9 mouse cellular contexts compared by ENCODE assay signal in the genomic region with DNA sequence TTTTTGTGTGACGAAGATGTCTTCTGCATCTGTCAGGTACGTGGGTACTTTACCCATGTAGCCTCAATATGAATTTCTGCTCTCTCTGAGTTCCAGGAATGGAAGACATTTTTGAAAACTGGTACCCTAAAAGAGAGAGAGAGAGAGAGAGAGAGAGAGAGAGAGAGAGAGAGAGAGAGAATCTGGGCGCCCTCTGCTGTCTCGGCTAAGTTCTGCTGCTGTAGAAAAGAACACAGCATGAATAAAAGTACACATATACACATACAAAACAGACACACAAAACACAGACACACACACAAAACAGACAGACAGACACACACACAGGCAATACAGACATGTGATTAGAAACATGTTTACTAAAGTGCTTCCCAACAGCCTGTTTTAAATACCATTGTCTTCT. TPM values are rescaled to one million over a fixed set of nuclear protein-coding genes. Genes with fewer than 3 reads are reported as not detected.
A peak's percentile ranks its signal among the peaks of the same experiment; 100 is the strongest.
DNase-seq lines count a peak whose midpoint lies in the region; ATAC-seq and TF ChIP-seq lines count a peak whose summit lies in the region.
"Had no signal": no experiment of that assay in that cellular context is flagged by ENCODE, and none has a peak within 500 bp of the region (broad histone marks: within the 10 kb centered on the region; RNA-seq: fewer than 3 reads in every experiment).

No protein-coding gene starts in this region.

- TF ChIP-seq RAD21 in MEL (IDR thresholded peaks at IDR 0.05; ENCODE audit: low read depth, low read length): peak; percentile 46

- H3K79me2 ChIP-seq in MEL (ENCODE audit: control insufficient read depth, insufficient read depth, low read length, poor library complexity): no peaks in the 10 kb centered on the region

- no peaks in the 10 kb centered on the region for H3K4me1 ChIP-seq in kidney, embryonic 14.5 days (ENCODE audit: control insufficient read depth, insufficient read depth, low read length)
- H3K4me1 ChIP-seq in MEL (ENCODE audit: control insufficient read depth in 1 of 2, insufficient read depth in 2 of 2, low read length in 2 of 2): no peaks in the 10 kb centered on the region
- no peaks in the 10 kb centered on the region for H3K4me1 ChIP-seq in stomach, postnatal 0 days (replicated peaks; ENCODE audit: control insufficient read depth, insufficient read depth)
- H3K4me1 ChIP-seq: stomach, embryonic 15.5 days had no signal

- TF ChIP-seq POLR2A in MEL (IDR thresholded peaks at IDR 0.05; ENCODE audit: control insufficient read depth in 1 of 2, insufficient read depth in 1 of 2, low read depth in 1 of 2, low read length in 2 of 2, poor library complexity in 1 of 2): no peak

- no peak overlapping the region for H3K4me3 ChIP-seq in kidney, embryonic 14.5 days (ENCODE audit: low read length)
- no peak overlapping the region for H3K4me3 ChIP-seq in MEL (ENCODE audit: control insufficient read depth in 1 of 2, insufficient read depth in 1 of 2, low read depth in 2 of 2, low read length in 2 of 2)
- no peak overlapping the region for H3K4me3 ChIP-seq in stomach, postnatal 0 days (ENCODE audit: low read depth, low read length)
- H3K4me3 ChIP-seq: stomach, embryonic 15.5 days had no signal

- no peak overlapping the region for H3K4me2 ChIP-seq in kidney, embryonic 14.5 days (replicated peaks; ENCODE audit: low read depth, low read length)
- no peak overlapping the region for H3K4me2 ChIP-seq in stomach, postnatal 0 days (replicated peaks; ENCODE audit: low read depth)
- H3K4me2 ChIP-seq: stomach, embryonic 15.5 days had no signal

- no peak overlapping the region for H3K27ac ChIP-seq in kidney, embryonic 14.5 days (ENCODE audit: low read depth, low read length)
- H3K27ac ChIP-seq in MEL (ENCODE audit: control insufficient read depth, low read depth, low read length): no peak overlapping the region
- H3K27ac ChIP-seq in stomach, postnatal 0 days (replicated peaks): no peak overlapping the region
- H3K27ac ChIP-seq: stomach, embryonic 15.5 days had no signal

- no peaks in the 10 kb centered on the region for H3K27me3 ChIP-seq in kidney, embryonic 14.5 days (ENCODE audit: control insufficient read depth, insufficient read depth, low read length)
- no peaks in the 10 kb centered on the region for H3K27me3 ChIP-seq in MEL (ENCODE audit: control insufficient read depth in 1 of 2, insufficient read depth in 2 of 2, low read length in 2 of 2)
- H3K27me3 ChIP-seq in stomach, postnatal 0 days (ENCODE audit: control insufficient read depth, insufficient read depth, low read length): no peaks in the 10 kb centered on the region
- H3K27me3 ChIP-seq: stomach, embryonic 15.5 days had no signal

- TF ChIP-seq EP300 in MEL (IDR thresholded peaks at IDR 0.05; ENCODE audit: low read depth in 1 of 2, low read length in 2 of 2): no peak
- no peak for TF ChIP-seq EP300 in stomach, postnatal 0 days (optimal IDR thresholded peaks at IDR 0.05)

- no peak for ATAC-seq in kidney, embryonic 14.5 days (ENCODE audit: low FRiP score, low TSS enrichment)
- no peak for ATAC-seq in stomach, postnatal 0 days (ENCODE audit: low FRiP score, low TSS enrichment)

- intact Hi-C loops in left cerebral cortex, postnatal 25 days (cut with DNase I): loop anchor here (5.0 kb wide), 2 partner anchors 215 to 450 kb away; no protein-coding TSS in a partner anchor

- peaks cover 27% of the 10 kb centered on the region for H3K36me3 ChIP-seq in kidney, embryonic 14.5 days (ENCODE audit: control insufficient read depth, insufficient read depth, low read length)
- no peaks in the 10 kb centered on the region; a peak in 1 of 4 replicates for H3K36me3 ChIP-seq in MEL (ENCODE audit: control insufficient read depth in 1 of 2, insufficient read depth in 2 of 2, low read length in 2 of 2)
- H3K36me3 ChIP-seq in stomach, postnatal 0 days (ENCODE audit: control insufficient read depth, insufficient read depth, low read length): peaks cover 8% of the 10 kb centered on the region

- peak; percentile 12 to 54 (median 50); a peak in 5 of 6 replicates for TF ChIP-seq CTCF in MEL (IDR thresholded peaks at IDR 0.05 in 2 of 3, conservative IDR thresholded peaks at IDR 0.05 in 1 of 3; ENCODE audit: control insufficient read depth in 1 of 3, insufficient read depth in 1 of 3, low read depth in 2 of 3, low read length in 3 of 3, poor library complexity in 1 of 3, severe bottlenecking in 1 of 3)
- peak; percentile 82 for TF ChIP-seq CTCF in stomach, postnatal 0 days (IDR thresholded peaks at IDR 0.05; ENCODE audit: low read depth)

- peak; percentile 48 for DNase-seq in kidney, adult 9 months
- DNase-seq in MEL (ENCODE audit: low read depth, low spot score): peak; percentile 28
- DNase-seq in brain, embryonic 18.5 days (ENCODE audit: low read depth, low spot score): peak; percentile 14
- DNase-seq in gastrocnemius, postnatal 25 days: peak; percentile 31
- peak; percentile 60 to 77 for DNase-seq in left cerebral cortex, postnatal 25 days (ENCODE audit: low spot score in 2 of 2)
- peak; percentile 36 for DNase-seq in stomach, postnatal 0 days (ENCODE audit: low spot score)
- DNase-seq in urinary bladder, adult 18-20 months (ENCODE audit: low spot score in 2 of 2): no peak

- WGBS in kidney, embryonic 14.5 days: 51% methylated on average over 4 of the region's 4 CpGs
- WGBS in stomach, postnatal 0 days: 52% methylated on average over 4 of the region's 4 CpGs

- no peak overlapping the region for H3K9ac ChIP-seq in kidney, embryonic 14.5 days (ENCODE audit: low read depth, low read length)
- H3K9ac ChIP-seq in MEL (ENCODE audit: control insufficient read depth, low read depth, low read length, poor library complexity, severe bottlenecking): no peak overlapping the region
- no peak overlapping the region for H3K9ac ChIP-seq in stomach, postnatal 0 days (ENCODE audit: low read length)
- H3K9ac ChIP-seq: stomach, embryonic 15.5 days had no signal

- H3K9me3 ChIP-seq in kidney, embryonic 14.5 days (ENCODE audit: control insufficient read depth, low read length): no peaks in the 10 kb centered on the region
- H3K9me3 ChIP-seq in MEL (replicated peaks; ENCODE audit: insufficient read depth, low read length): no peaks in the 10 kb centered on the region
- no peaks in the 10 kb centered on the region for H3K9me3 ChIP-seq in stomach, postnatal 0 days (ENCODE audit: control insufficient read depth, low read length)
- H3K9me3 ChIP-seq: stomach, embryonic 15.5 days had no signal

TF ChIP-seq in MEL, 35 proteins besides CTCF, POLR2A, EP300 and RAD21:
- TF ChIP-seq JUND (IDR thresholded peaks at IDR 0.05; ENCODE audit: low read depth, low read length) (peak; percentile 93), SMC3 (IDR thresholded peaks at IDR 0.05; ENCODE audit: low read depth, low read length) (peak; percentile 62), ZC3H11A (IDR thresholded peaks at IDR 0.05; ENCODE audit: low read depth, low read length) (0 out of 2 replicates have a peak, but pooled peaks have one; percentile 19), UBTF (IDR thresholded peaks at IDR 0.05; ENCODE audit: borderline replicate concordance, insufficient read depth, low read depth, low read length) (no peak)

RNA-seq across cellular contexts. Expression of gene Ptcd2, which starts 27.4 kb away (rescaled TPM):
- 57.5 and 59.1 TPM in 2 replicates for polyA plus RNA-seq in kidney, embryonic 14.5 days (2014; fragmentation: Nextera tagmentation; extraction: Ambion mirVana)
- total RNA-seq in MEL (2012; rRNA removed): 42.6 and 42.9 TPM in 2 replicates
- 10 to 100 TPM in 1 of 2 experiments, not detected in 1; 55.3 TPM for polyA plus RNA-seq in MEL (2012; ENCODE audit: insufficient read depth in 1 of 2, insufficient read length in 2 of 2, low read depth in 1 of 2, low replicate concordance in 2 of 2, missing spikeins in 1 of 2)
- 10 to 100 TPM; 27.6 to 30.3 TPM for total RNA-seq in gastrocnemius, postnatal 25 days (2021)
- total RNA-seq in left cerebral cortex, postnatal 25 days (2021): 10 to 100 TPM; 35.6 to 35.7 TPM
- 30.1 and 31.0 TPM in 2 replicates for polyA plus RNA-seq in stomach, postnatal 0 days (2015; fragmentation: Nextera tagmentation; extraction: Ambion mirVana)

RNA-seq across cellular contexts. Expression of gene Mrps27, which starts 27.5 kb away (rescaled TPM):
- 53.6 and 70.3 TPM in 2 replicates for polyA plus RNA-seq in kidney, embryonic 14.5 days (2014; fragmentation: Nextera tagmentation; extraction: Ambion mirVana)
- 27.9 and 29.5 TPM in 2 replicates for total RNA-seq in MEL (2012; rRNA removed)
- 10 to 100 TPM in 1 of 2 experiments, not detected in 1; 44.1 TPM for polyA plus RNA-seq in MEL (2012; ENCODE audit: insufficient read depth in 1 of 2, insufficient read length in 2 of 2, low read depth in 1 of 2, low replicate concordance in 2 of 2, missing spikeins in 1 of 2)
- 10 to 100 TPM; 25.8 to 30.8 TPM for total RNA-seq in gastrocnemius, postnatal 25 days (2021)
- total RNA-seq in left cerebral cortex, postnatal 25 days (2021): 10 to 100 TPM; 28.1 to 29.3 TPM
- polyA plus RNA-seq in stomach, postnatal 0 days (2015; fragmentation: Nextera tagmentation; extraction: Ambion mirVana): 29.9 and 30.8 TPM in 2 replicates

Comparison
In these comparisons a context has a peak if more than half of its experiments do, and no peak if none do; other contexts are left out.
1. DNase-seq: peak in kidney, adult 9 months (single experiment), MEL (single experiment), brain, embryonic 18.5 days (single experiment), gastrocnemius, postnatal 25 days (single experiment), left cerebral cortex, postnatal 25 days (2 of 2) and stomach, postnatal 0 days (single experiment); none in urinary bladder, adult 18-20 months (0 of 2).